Comparison of ENCODE assay signal across 8 mouse cellular contexts in the genomic region with DNA sequence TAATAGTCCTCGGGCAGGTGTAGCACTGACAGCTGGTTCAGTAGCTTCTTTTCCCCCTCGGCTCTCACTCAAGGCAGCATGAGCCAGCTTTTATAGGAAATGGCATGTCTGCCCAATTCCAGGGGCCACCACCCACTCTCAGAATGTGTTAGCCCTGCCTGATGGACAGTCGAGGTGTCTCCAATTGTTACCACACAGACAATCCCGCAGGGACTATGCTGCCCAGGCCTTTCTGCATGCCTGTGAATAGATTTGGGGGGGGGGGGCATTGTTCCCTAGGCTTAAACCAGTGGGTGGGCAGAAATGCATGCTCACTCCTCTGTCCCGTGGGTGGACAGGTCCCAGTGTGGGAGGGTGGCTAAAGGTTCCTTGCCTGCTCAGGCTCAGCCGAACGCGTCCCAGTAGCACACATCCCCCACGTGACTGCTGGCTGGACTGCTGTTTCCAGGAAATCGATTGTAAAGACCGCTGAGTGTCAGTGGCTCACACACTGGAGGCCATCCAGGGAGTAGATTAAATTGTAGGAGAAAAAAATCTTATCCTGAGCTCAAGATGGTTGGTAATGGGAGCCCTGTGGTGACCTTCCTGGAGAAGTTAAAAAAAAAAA. TPM values are rescaled to one million over a fixed set of nuclear protein-coding genes. Genes with fewer than 3 reads are reported as not detected.
DNase-seq lines count a peak whose midpoint lies in the region; ATAC-seq and TF ChIP-seq lines count a peak whose summit lies in the region.
"Had no signal": no experiment of that assay in that cellular context is flagged by ENCODE, and none has a peak within 500 bp of the region (broad histone marks: within the 10 kb centered on the region; RNA-seq: fewer than 3 reads in every experiment).

No protein-coding gene starts in this region.

- peaks cover 54% of the 10 kb centered on the region for H3K4me1 ChIP-seq in hindbrain, embryonic 13.5 days (replicated peaks)
- H3K4me1 ChIP-seq in liver, embryonic 11.5 days (replicated peaks; ENCODE audit: control insufficient read depth, insufficient read depth, low read length), result peaks cover 27% of the 10 kb centered on the region
- H3K4me1 ChIP-seq in olfactory bulb, adult 2 months (ENCODE audit: control insufficient read depth, insufficient read depth, low read length), result peaks cover 39% of the 10 kb centered on the region

- peak overlapping the region; percentile 43 for H3K9ac ChIP-seq in hindbrain, embryonic 13.5 days
- H3K9ac ChIP-seq in liver, embryonic 11.5 days (ENCODE audit: low read depth, low read length), result no peak overlapping the region

- peak; percentile 76 for DNase-seq in MN1 (ENCODE audit: low spot score)
- peak; percentile 35 for DNase-seq in liver, embryonic 11.5 days (ENCODE audit: low spot score)
- no peak for DNase-seq in layer of hippocampus, postnatal 36 days
- no peak for DNase-seq in left cerebral cortex, adult 11 months (ENCODE audit: low spot score)

- H3K4me3 ChIP-seq in hindbrain, embryonic 13.5 days, result no peak overlapping the region
- no peak overlapping the region for H3K4me3 ChIP-seq in liver, embryonic 11.5 days (ENCODE audit: low read depth, low read length)
- no peak overlapping the region for H3K4me3 ChIP-seq in olfactory bulb, adult 2 months (ENCODE audit: insufficient read depth, low read depth, low read length)
- H3K4me3 ChIP-seq: myocyte had no signal

- no peaks in the 10 kb centered on the region for H3K9me3 ChIP-seq in hindbrain, embryonic 13.5 days
- no peaks in the 10 kb centered on the region for H3K9me3 ChIP-seq in liver, embryonic 11.5 days (ENCODE audit: control insufficient read depth, low read length)

- TF ChIP-seq CTCF in olfactory bulb, adult 2 months (IDR thresholded peaks at IDR 0.05; ENCODE audit: insufficient read depth, low read depth, low read length), result no peak

- peak overlapping the region; percentile 19; the same call in 1 of the 2 replicates for H3K4me2 ChIP-seq in hindbrain, embryonic 13.5 days
- peak overlapping the region; percentile 31; the same call in 1 of the 2 replicates for H3K4me2 ChIP-seq in liver, embryonic 11.5 days

- WGBS in hindbrain, embryonic 13.5 days, result 17% methylated on average over 11 of the region's 11 CpGs
- WGBS in liver, embryonic 11.5 days, result 32% methylated on average over 11 of the region's 11 CpGs
- 16% methylated on average over 11 of the region's 11 CpGs for WGBS in olfactory bulb, adult 2 months

- peak; percentile 40; the same call in 1 of the 2 replicates for ATAC-seq in common myeloid progenitor, adult 5-6 weeks (replicated peaks; ENCODE audit: low read depth, poor library complexity, severe bottlenecking)
- ATAC-seq in hindbrain, embryonic 13.5 days (ENCODE audit: low FRiP score), result peak; percentile 51; the same call in 1 of the 2 replicates
- peak; percentile 44 for ATAC-seq in liver, embryonic 11.5 days (replicated peaks; ENCODE audit: low FRiP score)

- no peaks in the 10 kb centered on the region for H3K36me3 ChIP-seq in hindbrain, embryonic 13.5 days
- no peaks in the 10 kb centered on the region for H3K36me3 ChIP-seq in liver, embryonic 11.5 days (ENCODE audit: control insufficient read depth, insufficient read depth, low read length)

- peaks cover 18% of the 10 kb centered on the region; the same call in 1 of the 2 replicates for H3K27me3 ChIP-seq in hindbrain, embryonic 13.5 days
- H3K27me3 ChIP-seq in liver, embryonic 11.5 days (replicated peaks; ENCODE audit: control insufficient read depth, insufficient read depth, low read length), result no peaks in the 10 kb centered on the region

- peak overlapping the region; percentile 94 for H3K27ac ChIP-seq in hindbrain, embryonic 13.5 days
- H3K27ac ChIP-seq in liver, embryonic 11.5 days (ENCODE audit: low read depth, low read length), result no peak overlapping the region
- peak overlapping the region; percentile 18; the same call in 1 of the 2 replicates for H3K27ac ChIP-seq in olfactory bulb, adult 2 months (ENCODE audit: insufficient read depth, low read depth, low read length)

- no peak for TF ChIP-seq POLR2A in olfactory bulb, adult 2 months (IDR thresholded peaks at IDR 0.05; ENCODE audit: insufficient read depth, low read depth, low read length)

RNA-seq across cellular contexts. Expression of a gene that starts 28.4 kb away (rescaled TPM):
- total RNA-seq in common myeloid progenitor, adult 5-6 weeks (2017), result 23.8 and 33.9 TPM in 2 replicates
- polyA plus RNA-seq in hindbrain, embryonic 13.5 days (2015; fragmentation: Nextera tagmentation; extraction: Ambion mirVana), result 44.1 and 45.4 TPM in 2 replicates
- polyA plus RNA-seq in liver, embryonic 11.5 days (2014; fragmentation: Nextera tagmentation; extraction: Ambion mirVana), result 23.8 and 28.1 TPM in 2 replicates
- 112 TPM in 1 of 2 replicates, not detected in the other for polyA plus RNA-seq in olfactory bulb, adult 2 months (2012; ENCODE audit: insufficient read depth, insufficient read length, low replicate concordance, missing spikeins)
- 10 to 100 TPM; 66.6 to 72.9 TPM for total RNA-seq in layer of hippocampus, postnatal 36 days (2021)

RNA-seq across cellular contexts. Expression of a gene that starts 33.9 kb away (rescaled TPM):
- total RNA-seq in common myeloid progenitor, adult 5-6 weeks (2017), result 1.9 and 3.6 TPM in 2 replicates
- 66.4 and 70.0 TPM in 2 replicates for polyA plus RNA-seq in hindbrain, embryonic 13.5 days (2015; fragmentation: Nextera tagmentation; extraction: Ambion mirVana)
- polyA plus RNA-seq in liver, embryonic 11.5 days (2014; fragmentation: Nextera tagmentation; extraction: Ambion mirVana), result 9.7 and 9.8 TPM in 2 replicates
- polyA plus RNA-seq in olfactory bulb, adult 2 months (2012; ENCODE audit: insufficient read depth, insufficient read length, low replicate concordance, missing spikeins), result not detected in 2 replicates
- 10 to 100 TPM; 68.3 to 69.5 TPM for total RNA-seq in layer of hippocampus, postnatal 36 days (2021)

Comparison
In these comparisons a context has a peak if more than half of its experiments do, and no peak if none do; other contexts are left out.
1. DNase-seq: peak in MN1 (single experiment) and liver, embryonic 11.5 days (single experiment); none in layer of hippocampus, postnatal 36 days (0 of 2) and left cerebral cortex, adult 11 months (single experiment).
2. RNA of a gene that starts 33.9 kb away (polyA plus RNA-seq): 66.4 to 70.0 TPM in hindbrain, embryonic 13.5 days and 9.7 to 9.8 TPM in liver, embryonic 11.5 days; not detected in olfactory bulb, adult 2 months; every median in the first group is over 10 times any median in the second.
3. Peak in every context shown above with its lines, with median percentiles within 50 percentile points of each other: ATAC-seq.